Mouse (Mus musculus) CH12.LX (cell line): ENCODE data around the gene Fuca2. TPM values are rescaled to one million over a fixed set of nuclear protein-coding genes. Genes with fewer than 3 reads are reported as not detected.
A peak's percentile ranks its signal among the peaks of the same experiment; 100 is the strongest.

Experiments used
- DNase-seq: peaks from one replicate; pipeline ENCODE4 v3.0.0-alpha.2; 2013; ENCODE audit errors: extremely low read depth
- H3K27ac ChIP-seq: 2 replicates; pipeline ENCODE4 v1.5.1; 2012; ENCODE audit warnings: low read depth, mild to moderate bottlenecking, control low read depth, moderate library complexity; ENCODE audit not compliant: insufficient read depth
- H3K27me3 ChIP-seq: replicated peaks from 2 replicates; pipeline ENCODE3; 2012; ENCODE audit warnings: inconsistent platforms
- H3K36me3 ChIP-seq, 2 experiments: replicated peaks in 1 of 2; 2 replicates each; pipeline versions ENCODE3 to v1.6.1; 2012; ENCODE audit warnings: inconsistent platforms in 1 of 2, low read length in 1 of 2, mild to moderate bottlenecking in 1 of 2, mixed read lengths in 1 of 2, moderate library complexity in 1 of 2; ENCODE audit not compliant: control insufficient read depth in 1 of 2, insufficient read depth in 1 of 2
- H3K4me1 ChIP-seq, 2 experiments: 2 replicates each; pipeline ENCODE4 v1.6.1; 2012; ENCODE audit warnings: inconsistent platforms in 1 of 2, moderate library complexity in 1 of 2; ENCODE audit not compliant: insufficient read depth in 2 of 2, control insufficient read depth in 1 of 2
- H3K4me2 ChIP-seq: 2 replicates; pipeline ENCODE4 v1.6.1; 2012; ENCODE audit warnings: low read depth, mild to moderate bottlenecking, control low read depth; ENCODE audit not compliant: poor library complexity, insufficient read depth, severe bottlenecking
- H3K4me3 ChIP-seq, 3 experiments: fragments of 150-350 bp in 1 of 3; sonication (generic) in 1 of 3; replicated peaks in 1 of 3; 2 replicates each; pipeline versions ENCODE3 to v1.5.1; 2011 to 2012; ENCODE audit warnings: low read depth in 2 of 3, low read length in 2 of 3, mild to moderate bottlenecking in 2 of 3, moderate library complexity in 2 of 3, control low read depth in 1 of 3, improper control_type of control experiment in 1 of 3, inconsistent platforms in 1 of 3, mixed read lengths in 1 of 3; ENCODE audit not compliant: poor library complexity in 1 of 3
- H3K79me2 ChIP-seq: replicated peaks from 2 replicates; pipeline ENCODE4 v1.6.1; 2012; ENCODE audit warnings: mild to moderate bottlenecking, moderate library complexity; ENCODE audit not compliant: control insufficient read depth, poor library complexity, insufficient read depth, severe bottlenecking; ENCODE audit errors: extremely low read depth
- H3K9ac ChIP-seq: 2 replicates; pipeline ENCODE4 v1.6.1; 2012; ENCODE audit warnings: low read depth, mild to moderate bottlenecking, control low read depth, moderate library complexity; ENCODE audit not compliant: insufficient read depth
- H3K9me3 ChIP-seq: replicated peaks from 2 replicates; pipeline ENCODE3; 2012; ENCODE audit warnings: low read length, inconsistent platforms, mixed read lengths
- CHD1 ChIP-seq: IDR thresholded peaks from 2 replicates; pipeline ENCODE4 v1.6.1; 2012; ENCODE audit warnings: low read depth, low read length, improper control_type of control experiment, inconsistent platforms
- CTCF ChIP-seq, 2 experiments: IDR thresholded peaks in 1 of 2; conservative IDR thresholded peaks in 1 of 2; 2 replicates each; pipeline ENCODE4 v1.5.1; 2011 to 2012; ENCODE audit warnings: low read depth in 2 of 2, low read length in 2 of 2, improper control_type of control experiment in 1 of 2, inconsistent platforms in 1 of 2, mild to moderate bottlenecking in 1 of 2, moderate library complexity in 1 of 2
- EP300 ChIP-seq: IDR thresholded peaks from 2 replicates; pipeline ENCODE4 v1.6.1; 2011; ENCODE audit warnings: low read length, improper control_type of control experiment
- GABPA ChIP-seq: IDR thresholded peaks from 2 replicates; pipeline ENCODE4 v1.6.1; 2012; ENCODE audit warnings: low read depth, low read length, improper control_type of control experiment, inconsistent platforms; ENCODE audit not compliant: insufficient replicate concordance
- IRF4 ChIP-seq: IDR thresholded peaks from 2 replicates; pipeline ENCODE4 v1.6.1; 2014; ENCODE audit warnings: low read depth, mild to moderate bottlenecking, inconsistent platforms, low read length, improper control_type of control experiment
- JUND ChIP-seq: conservative IDR thresholded peaks from 2 replicates; pipeline ENCODE4 v1.6.1; 2011; ENCODE audit warnings: low read depth, low read length, improper control_type of control experiment
- MAFK ChIP-seq: IDR thresholded peaks from 2 replicates; pipeline ENCODE4 v1.6.1; 2011; ENCODE audit warnings: low read length, improper control_type of control experiment; ENCODE audit not compliant: insufficient replicate concordance
- MAX ChIP-seq: IDR thresholded peaks from 2 replicates; pipeline ENCODE4 v1.6.1; 2011; ENCODE audit warnings: low read length, improper control_type of control experiment
- MAZ ChIP-seq: IDR thresholded peaks from 2 replicates; pipeline ENCODE4 v1.6.1; 2012; ENCODE audit warnings: low read depth, mild to moderate bottlenecking, inconsistent platforms, low read length, improper control_type of control experiment, moderate library complexity
- MEF2A ChIP-seq: IDR thresholded peaks from 2 replicates; pipeline ENCODE4 v1.6.1; 2014; ENCODE audit warnings: low read depth, mild to moderate bottlenecking, inconsistent platforms, low read length, improper control_type of control experiment, borderline replicate concordance
- MXI1 ChIP-seq: IDR thresholded peaks from 2 replicates; pipeline ENCODE4 v1.6.1; 2011; ENCODE audit warnings: mild to moderate bottlenecking, low read depth, low read length, improper control_type of control experiment
- MYC ChIP-seq: IDR thresholded peaks from 2 replicates; pipeline ENCODE4 v1.6.1; 2011; ENCODE audit warnings: low read depth, mild to moderate bottlenecking, improper control_type of control experiment, low read length
- NELFE ChIP-seq: IDR thresholded peaks from 2 replicates; pipeline ENCODE4 v1.6.1; 2011; ENCODE audit warnings: low read depth, low read length, improper control_type of control experiment
- NRF1 ChIP-seq: IDR thresholded peaks from 2 replicates; pipeline ENCODE4 v1.6.1; 2014; ENCODE audit warnings: low read depth, mild to moderate bottlenecking, inconsistent platforms, low read length, improper control_type of control experiment, moderate library complexity
- POLR2AphosphoS2 ChIP-seq: IDR thresholded peaks from 2 replicates; pipeline ENCODE4 v1.6.1; 2011; ENCODE audit warnings: low read depth, low read length, improper control_type of control experiment
- RAD21 ChIP-seq: IDR thresholded peaks from 2 replicates; pipeline ENCODE4 v1.6.1; 2011; ENCODE audit warnings: low read depth, mild to moderate bottlenecking, low read length, improper control_type of control experiment, moderate library complexity
- RCOR1 ChIP-seq: conservative IDR thresholded peaks from 2 replicates; pipeline ENCODE4 v1.6.1; 2012; ENCODE audit warnings: low read depth, mild to moderate bottlenecking, inconsistent platforms, low read length, improper control_type of control experiment
- SMC3 ChIP-seq: IDR thresholded peaks from 2 replicates; pipeline ENCODE4 v1.6.1; 2011; ENCODE audit warnings: low read depth, low read length, improper control_type of control experiment
- TBP ChIP-seq: conservative IDR thresholded peaks from 2 replicates; pipeline ENCODE4 v1.6.1; 2011; ENCODE audit warnings: low read depth, low read length, improper control_type of control experiment
- TCF12 ChIP-seq: IDR thresholded peaks from 2 replicates; pipeline ENCODE4 v1.6.1; 2014; ENCODE audit warnings: low read depth, mild to moderate bottlenecking, inconsistent platforms, low read length, improper control_type of control experiment
- UBTF ChIP-seq: IDR thresholded peaks from 2 replicates; pipeline ENCODE4 v1.6.1; 2012; ENCODE audit warnings: low read depth, mild to moderate bottlenecking, inconsistent platforms, low read length, improper control_type of control experiment, moderate library complexity
- USF1 ChIP-seq: IDR thresholded peaks from 2 replicates; pipeline ENCODE4 v1.6.1; 2014; ENCODE audit warnings: low read depth, mild to moderate bottlenecking, inconsistent platforms, low read length, improper control_type of control experiment
- ZC3H11A ChIP-seq: IDR thresholded peaks from 2 replicates; pipeline ENCODE4 v1.6.1; 2012; ENCODE audit warnings: low read depth, mild to moderate bottlenecking, inconsistent platforms, low read length, improper control_type of control experiment
- ZKSCAN1 ChIP-seq: IDR thresholded peaks from 2 replicates; pipeline ENCODE4 v1.6.1; 2012; ENCODE audit warnings: low read depth, inconsistent platforms, low read length, improper control_type of control experiment, borderline replicate concordance
- ZMIZ1 ChIP-seq: IDR thresholded peaks from 2 replicates; pipeline ENCODE4 v1.6.1; 2012; ENCODE audit warnings: low read depth, mild to moderate bottlenecking, inconsistent platforms, low read length, improper control_type of control experiment
- ZNF384 ChIP-seq: IDR thresholded peaks from 2 replicates; pipeline ENCODE4 v1.6.1; 2012; ENCODE audit warnings: low read depth, low read length, improper control_type of control experiment, inconsistent platforms
- dilution Hi-C: fragments of 300-500 bp; cut with MboI; formaldehyde crosslinking; loops from 2 replicates; pipeline ENCODE4 v1.14.3; 2020; ENCODE audit warnings: low sequenced_read_pairs; ENCODE audit not compliant: extremely low pct_unique_long_range_greater_than_20kb, extremely low pct_ligation_motif_present
- in situ Hi-C: fragments of 300-500 bp; cut with MboI; formaldehyde crosslinking; loops from 3 replicates; pipeline ENCODE4 v1.14.3; 2019; ENCODE audit warnings: low sequenced_read_pairs, low pct_ligation_motif_present, low pct_unique_long_range_greater_than_20kb, mixed read lengths
- polyA plus RNA-seq: library from polyadenylated mRNA; unstranded; fragments of >175 nt; gene quantifications from 2 replicates; pipeline ENCODE4 v1.2.1, GENCODE M21; 2012; ENCODE audit warnings: low read depth; ENCODE audit not compliant: insufficient read length
- total RNA-seq, 2 experiments: library from RNA; depleted of rRNA; stranded (reverse); fragments of 300-350 nt in 1 of 2; fragments of >200 nt in 1 of 2; gene quantifications; 2 replicates each; pipeline ENCODE4 v1.2.3; 2012 to 2014

Gene Fuca2
- total and polyA plus RNA-seq, 3 experiments = 28.2 to 42.2 (median 37.5) TPM

DNA sequence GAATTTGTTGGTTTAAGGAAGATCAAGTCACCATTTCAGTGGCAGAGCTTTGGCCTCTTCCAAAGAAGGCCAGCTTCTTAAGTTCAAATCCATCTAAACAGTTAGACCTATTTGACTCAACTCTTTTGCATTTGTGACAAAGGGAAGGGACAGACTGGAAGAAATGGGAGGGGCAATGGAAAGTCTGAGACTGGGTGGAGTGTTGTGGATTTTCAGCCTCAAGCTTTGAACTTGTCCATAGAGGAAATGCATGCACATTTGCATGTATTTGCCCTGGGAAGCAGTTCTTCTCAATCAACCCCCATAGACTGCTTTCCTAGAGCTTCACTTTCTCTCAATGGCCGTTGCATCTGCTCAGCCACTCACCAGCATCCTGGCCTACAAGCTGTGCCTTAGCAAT lies 55.0 kb downstream of the Fuca2 start:
- H3K27me3 ChIP-seq = no peaks in the 10 kb centered on the region
- dilution Hi-C loops (no loop called here), in situ Hi-C loops (loop anchor here (25.0 kb wide), 1 partner anchor 633 kb away; no protein-coding TSS in a partner anchor)
- peak overlapping the region in 1 of 3 experiments; percentile 86 for H3K4me3 ChIP-seq
- DNase-seq = peak; percentile 25
- H3K27ac ChIP-seq = no peak overlapping the region
- no peak overlapping the region for H3K9ac ChIP-seq
- peaks cover 7% of the 10 kb centered on the region; the same call in 1 of the 2 replicates for H3K79me2 ChIP-seq
- TF ChIP-seq NRF1 (no peak), JUND (no peak), ZMIZ1 (no peak), NELFE (no peak), USF1 (no peak), ZKSCAN1 (no peak), MEF2A (no peak), RAD21 (no peak), ZNF384 (no peak), MAFK (no peak), TCF12 (no peak), RCOR1 (no peak), IRF4 (no peak)
- peaks cover 3 to 17% of the 10 kb centered on the region in 2 experiments for H3K4me1 ChIP-seq
- no peaks in the 10 kb centered on the region for H3K9me3 ChIP-seq
- H3K36me3 ChIP-seq = peaks cover 9 to 37% of the 10 kb centered on the region in 2 experiments
- H3K4me2 ChIP-seq = no peak overlapping the region

DNA sequence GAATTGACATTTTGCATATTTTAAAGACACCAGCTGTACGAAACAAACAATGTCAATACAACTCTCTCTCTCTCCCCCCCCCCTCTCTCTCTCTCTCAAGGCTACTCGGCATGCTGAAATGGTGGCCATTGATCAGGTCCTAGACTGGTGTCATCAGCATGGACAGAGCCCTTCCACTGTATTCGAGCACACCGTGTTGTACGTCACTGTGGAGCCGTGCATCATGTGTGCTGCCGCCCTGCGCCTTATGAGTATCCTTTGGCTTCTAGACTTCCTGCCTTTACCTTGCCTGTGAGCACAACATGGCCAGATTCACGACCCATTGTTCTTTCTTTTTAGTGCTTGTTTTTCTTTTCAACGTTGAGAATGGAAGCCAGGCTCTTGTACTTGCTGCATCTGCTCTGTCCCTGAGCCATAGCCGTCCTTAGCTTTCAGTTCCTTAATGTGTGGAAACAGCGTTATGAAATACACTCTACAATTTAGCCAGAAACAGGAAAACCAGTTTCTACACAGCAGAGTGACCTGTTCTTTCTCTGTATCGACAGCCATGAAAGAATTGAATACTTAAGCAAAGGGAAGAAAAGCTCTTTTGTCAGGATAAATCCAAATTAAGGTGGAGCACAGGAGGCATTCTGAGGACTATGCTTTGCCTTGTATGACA lies 60.8 kb downstream of the Fuca2 start:
- dilution Hi-C loops (no loop called here), in situ Hi-C loops (loop anchor here (25.0 kb wide), 1 partner anchor 627 kb away; no protein-coding TSS in a partner anchor)
- H3K27ac ChIP-seq = no peak overlapping the region
- TF ChIP-seq JUND (no peak), POLR2AphosphoS2 (no peak), NELFE (no peak), EP300 (no peak), MAZ (no peak), RCOR1 (no peak), MAX (no peak), CHD1 (no peak), SMC3 (no peak), MYC (no peak), MXI1 (no peak), MEF2A (no peak), ZC3H11A (no peak), TBP (no peak), CTCF (conservative IDR thresholded peaks at IDR 0.05 in 1 of 2, IDR thresholded peaks at IDR 0.05 in 1 of 2; ENCODE audit: low read depth in 2 of 2, low read length in 2 of 2) (no peak), GABPA (no peak), TCF12 (no peak), UBTF (no peak)
- peaks cover 0 to 4% of the 10 kb centered on the region in 2 experiments; a peak in 2 of 4 replicates for H3K4me1 ChIP-seq
- H3K79me2 ChIP-seq = no peaks in the 10 kb centered on the region
- H3K4me3 ChIP-seq = no peak overlapping the region
- no peaks in the 10 kb centered on the region for H3K27me3 ChIP-seq
- peaks cover 37 to 77% of the 10 kb centered on the region in 2 experiments for H3K36me3 ChIP-seq
- no peak overlapping the region for H3K4me2 ChIP-seq
- H3K9me3 ChIP-seq = no peaks in the 10 kb centered on the region
- DNase-seq = no peak
- H3K9ac ChIP-seq = no peak overlapping the region
